Mouse (Mus musculus) CH12.LX (cell line): ENCODE data around the gene Rnf213. TPM values are rescaled to one million over a fixed set of nuclear protein-coding genes. Genes with fewer than 3 reads are reported as not detected.

ENCODE experiments used
- DNase-seq: peaks from one replicate; pipeline ENCODE4 v3.0.0-alpha.2; 2013; ENCODE audit errors: extremely low read depth
- H3K27ac ChIP-seq: 2 replicates; pipeline ENCODE4 v1.5.1; 2012; ENCODE audit warnings: low read depth, mild to moderate bottlenecking, control low read depth, moderate library complexity; ENCODE audit not compliant: insufficient read depth
- H3K27me3 ChIP-seq: replicated peaks from 2 replicates; pipeline ENCODE3; 2012; ENCODE audit warnings: inconsistent platforms
- H3K36me3 ChIP-seq, 2 experiments: replicated peaks in 1 of 2; 2 replicates each; pipeline versions ENCODE3 to v1.6.1; 2012; ENCODE audit warnings: inconsistent platforms in 1 of 2, low read length in 1 of 2, mild to moderate bottlenecking in 1 of 2, mixed read lengths in 1 of 2, moderate library complexity in 1 of 2; ENCODE audit not compliant: control insufficient read depth in 1 of 2, insufficient read depth in 1 of 2
- H3K4me1 ChIP-seq, 2 experiments: 2 replicates each; pipeline ENCODE4 v1.6.1; 2012; ENCODE audit warnings: inconsistent platforms in 1 of 2, moderate library complexity in 1 of 2; ENCODE audit not compliant: insufficient read depth in 2 of 2, control insufficient read depth in 1 of 2
- H3K4me2 ChIP-seq: 2 replicates; pipeline ENCODE4 v1.6.1; 2012; ENCODE audit warnings: low read depth, mild to moderate bottlenecking, control low read depth; ENCODE audit not compliant: poor library complexity, insufficient read depth, severe bottlenecking
- H3K4me3 ChIP-seq, 3 experiments: fragments of 150-350 bp in 1 of 3; sonication (generic) in 1 of 3; replicated peaks in 1 of 3; 2 replicates each; pipeline versions ENCODE3 to v1.5.1; 2011 to 2012; ENCODE audit warnings: low read depth in 2 of 3, low read length in 2 of 3, mild to moderate bottlenecking in 2 of 3, moderate library complexity in 2 of 3, control low read depth in 1 of 3, improper control_type of control experiment in 1 of 3, inconsistent platforms in 1 of 3, mixed read lengths in 1 of 3; ENCODE audit not compliant: poor library complexity in 1 of 3
- H3K79me2 ChIP-seq: replicated peaks from 2 replicates; pipeline ENCODE4 v1.6.1; 2012; ENCODE audit warnings: mild to moderate bottlenecking, moderate library complexity; ENCODE audit not compliant: control insufficient read depth, poor library complexity, insufficient read depth, severe bottlenecking; ENCODE audit errors: extremely low read depth
- H3K9ac ChIP-seq: 2 replicates; pipeline ENCODE4 v1.6.1; 2012; ENCODE audit warnings: low read depth, mild to moderate bottlenecking, control low read depth, moderate library complexity; ENCODE audit not compliant: insufficient read depth
- H3K9me3 ChIP-seq: replicated peaks from 2 replicates; pipeline ENCODE3; 2012; ENCODE audit warnings: low read length, inconsistent platforms, mixed read lengths
- CHD2 ChIP-seq: IDR thresholded peaks from 2 replicates; pipeline ENCODE4 v1.6.1; 2011; ENCODE audit warnings: low read length, improper control_type of control experiment
- CTCF ChIP-seq, 2 experiments: IDR thresholded peaks in 1 of 2; conservative IDR thresholded peaks in 1 of 2; 2 replicates each; pipeline ENCODE4 v1.5.1; 2011 to 2012; ENCODE audit warnings: low read depth in 2 of 2, low read length in 2 of 2, improper control_type of control experiment in 1 of 2, inconsistent platforms in 1 of 2, mild to moderate bottlenecking in 1 of 2, moderate library complexity in 1 of 2
- E2F4 ChIP-seq: IDR thresholded peaks from 2 replicates; pipeline ENCODE4 v1.6.1; 2011; ENCODE audit warnings: low read depth, low read length, improper control_type of control experiment; ENCODE audit not compliant: insufficient replicate concordance
- EP300 ChIP-seq: IDR thresholded peaks from 2 replicates; pipeline ENCODE4 v1.6.1; 2011; ENCODE audit warnings: low read length, improper control_type of control experiment
- ETS1 ChIP-seq: conservative IDR thresholded peaks from 2 replicates; pipeline ENCODE4 v1.6.1; 2012; ENCODE audit warnings: low read depth, mild to moderate bottlenecking, inconsistent platforms, low read length, improper control_type of control experiment, moderate library complexity
- GABPA ChIP-seq: IDR thresholded peaks from 2 replicates; pipeline ENCODE4 v1.6.1; 2012; ENCODE audit warnings: low read depth, low read length, improper control_type of control experiment, inconsistent platforms; ENCODE audit not compliant: insufficient replicate concordance
- HCFC1 ChIP-seq: IDR thresholded peaks from 2 replicates; pipeline ENCODE4 v1.6.1; 2012; ENCODE audit warnings: low read depth, mild to moderate bottlenecking, inconsistent platforms, low read length, improper control_type of control experiment
- JUND ChIP-seq: conservative IDR thresholded peaks from 2 replicates; pipeline ENCODE4 v1.6.1; 2011; ENCODE audit warnings: low read depth, low read length, improper control_type of control experiment
- MAFK ChIP-seq: IDR thresholded peaks from 2 replicates; pipeline ENCODE4 v1.6.1; 2011; ENCODE audit warnings: low read length, improper control_type of control experiment; ENCODE audit not compliant: insufficient replicate concordance
- MEF2A ChIP-seq: IDR thresholded peaks from 2 replicates; pipeline ENCODE4 v1.6.1; 2014; ENCODE audit warnings: low read depth, mild to moderate bottlenecking, inconsistent platforms, low read length, improper control_type of control experiment, borderline replicate concordance
- MXI1 ChIP-seq: IDR thresholded peaks from 2 replicates; pipeline ENCODE4 v1.6.1; 2011; ENCODE audit warnings: mild to moderate bottlenecking, low read depth, low read length, improper control_type of control experiment
- NELFE ChIP-seq: IDR thresholded peaks from 2 replicates; pipeline ENCODE4 v1.6.1; 2011; ENCODE audit warnings: low read depth, low read length, improper control_type of control experiment
- NRF1 ChIP-seq: IDR thresholded peaks from 2 replicates; pipeline ENCODE4 v1.6.1; 2014; ENCODE audit warnings: low read depth, mild to moderate bottlenecking, inconsistent platforms, low read length, improper control_type of control experiment, moderate library complexity
- POLR2A ChIP-seq: IDR thresholded peaks from 2 replicates; pipeline ENCODE4 v1.6.1; 2011; ENCODE audit warnings: low read depth, mild to moderate bottlenecking, improper control_type of control experiment, low read length
- RAD21 ChIP-seq: IDR thresholded peaks from 2 replicates; pipeline ENCODE4 v1.6.1; 2011; ENCODE audit warnings: low read depth, mild to moderate bottlenecking, low read length, improper control_type of control experiment, moderate library complexity
- SMC3 ChIP-seq: IDR thresholded peaks from 2 replicates; pipeline ENCODE4 v1.6.1; 2011; ENCODE audit warnings: low read depth, low read length, improper control_type of control experiment
- TBP ChIP-seq: conservative IDR thresholded peaks from 2 replicates; pipeline ENCODE4 v1.6.1; 2011; ENCODE audit warnings: low read depth, low read length, improper control_type of control experiment
- TCF12 ChIP-seq: IDR thresholded peaks from 2 replicates; pipeline ENCODE4 v1.6.1; 2014; ENCODE audit warnings: low read depth, mild to moderate bottlenecking, inconsistent platforms, low read length, improper control_type of control experiment
- UBTF ChIP-seq: IDR thresholded peaks from 2 replicates; pipeline ENCODE4 v1.6.1; 2012; ENCODE audit warnings: low read depth, mild to moderate bottlenecking, inconsistent platforms, low read length, improper control_type of control experiment, moderate library complexity
- ZKSCAN1 ChIP-seq: IDR thresholded peaks from 2 replicates; pipeline ENCODE4 v1.6.1; 2012; ENCODE audit warnings: low read depth, inconsistent platforms, low read length, improper control_type of control experiment, borderline replicate concordance
- dilution Hi-C: fragments of 300-500 bp; cut with MboI; formaldehyde crosslinking; loops from 2 replicates; pipeline ENCODE4 v1.14.3; 2020; ENCODE audit warnings: low sequenced_read_pairs; ENCODE audit not compliant: extremely low pct_unique_long_range_greater_than_20kb, extremely low pct_ligation_motif_present
- in situ Hi-C: fragments of 300-500 bp; cut with MboI; formaldehyde crosslinking; loops from 3 replicates; pipeline ENCODE4 v1.14.3; 2019; ENCODE audit warnings: low sequenced_read_pairs, low pct_ligation_motif_present, low pct_unique_long_range_greater_than_20kb, mixed read lengths
- polyA plus RNA-seq: library from polyadenylated mRNA; unstranded; fragments of >175 nt; gene quantifications from 2 replicates; pipeline ENCODE4 v1.2.1, GENCODE M21; 2012; ENCODE audit warnings: low read depth; ENCODE audit not compliant: insufficient read length
- total RNA-seq, 2 experiments: library from RNA; depleted of rRNA; stranded (reverse); fragments of 300-350 nt in 1 of 2; fragments of >200 nt in 1 of 2; gene quantifications; 2 replicates each; pipeline ENCODE4 v1.2.3; 2012 to 2014

The Rnf213 gene
- total and polyA plus RNA-seq, 3 experiments = 4.2 to 23.2 (median 11.2) TPM

DNA sequence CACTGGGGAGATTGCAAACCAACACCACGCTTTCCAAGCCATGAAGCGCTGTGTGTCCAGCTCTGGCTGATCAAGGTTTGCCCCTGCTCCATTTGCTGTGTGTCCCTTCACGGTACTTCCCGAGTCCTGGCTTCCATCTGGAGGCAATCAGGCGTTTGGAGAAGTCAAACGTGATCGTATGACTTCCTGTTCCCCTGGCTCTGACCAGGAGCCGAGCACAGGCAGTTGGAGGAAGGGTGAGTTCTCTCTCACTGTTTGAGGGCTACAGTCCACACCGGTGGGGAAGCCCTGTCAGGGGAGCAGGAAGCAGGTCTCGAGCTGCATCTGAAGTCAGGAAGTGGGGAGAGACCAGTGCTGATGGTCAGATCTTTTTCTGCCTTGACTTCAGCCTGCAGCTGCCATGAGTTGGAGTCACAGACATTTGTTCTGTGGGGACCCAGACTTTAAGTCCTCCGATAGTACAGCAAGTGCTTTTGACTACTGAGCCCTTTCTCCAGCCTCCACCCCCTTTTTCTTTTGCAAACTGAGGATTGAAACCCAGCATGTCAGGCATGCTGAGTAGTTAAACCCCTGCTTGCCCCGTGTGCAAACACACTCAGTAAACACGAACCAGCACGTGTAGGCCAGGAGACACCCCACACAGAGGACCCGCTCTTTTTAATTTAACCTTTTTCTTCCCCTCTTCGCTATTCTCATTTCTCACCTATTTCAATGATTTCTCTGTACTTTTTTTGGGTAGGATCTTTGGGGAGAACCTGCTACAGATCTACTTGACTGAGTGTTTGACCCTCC is 26.6 kb downstream of the Rnf213 start:
- H3K36me3 ChIP-seq = peaks cover 78 to 84% of the 10 kb centered on the region in 2 experiments
- H3K9me3 ChIP-seq = no peaks in the 10 kb centered on the region
- no peak overlapping the region for H3K9ac ChIP-seq
- no peaks in the 10 kb centered on the region for H3K79me2 ChIP-seq
- no peak for TF ChIP-seq E2F4
- TF ChIP-seq NRF1 = no peak
- no peak for TF ChIP-seq MEF2A
- no peak for TF ChIP-seq NELFE
- TF ChIP-seq CHD2 = no peak
- no peak for TF ChIP-seq HCFC1
- no peak for TF ChIP-seq MAFK
- no peak for TF ChIP-seq RAD21
- TF ChIP-seq TBP = no peak
- TF ChIP-seq GABPA = no peak
- TF ChIP-seq ETS1 = no peak
- no peak for TF ChIP-seq ZKSCAN1
- no peak for TF ChIP-seq CTCF (conservative IDR thresholded peaks at IDR 0.05 in 1 of 2, IDR thresholded peaks at IDR 0.05 in 1 of 2; ENCODE audit: low read depth in 2 of 2, low read length in 2 of 2)
- TF ChIP-seq EP300 = no peak
- TF ChIP-seq JUND = no peak
- TF ChIP-seq MXI1 = no peak
- no peak for TF ChIP-seq TCF12
- no peak for TF ChIP-seq SMC3
- H3K27ac ChIP-seq = no peak overlapping the region
- DNase-seq = no peak
- in situ Hi-C loops (loop anchor here (10.0 kb wide), 1 partner anchor 75 kb away; no protein-coding TSS in a partner anchor), dilution Hi-C loops (no loop called here)
- H3K27me3 ChIP-seq = no peaks in the 10 kb centered on the region
- H3K4me3 ChIP-seq = no peak overlapping the region
- H3K4me2 ChIP-seq = no peak overlapping the region
- H3K4me1 ChIP-seq = peaks cover 0 to 7% of the 10 kb centered on the region in 2 experiments; a peak in 2 of 4 replicates

DNA sequence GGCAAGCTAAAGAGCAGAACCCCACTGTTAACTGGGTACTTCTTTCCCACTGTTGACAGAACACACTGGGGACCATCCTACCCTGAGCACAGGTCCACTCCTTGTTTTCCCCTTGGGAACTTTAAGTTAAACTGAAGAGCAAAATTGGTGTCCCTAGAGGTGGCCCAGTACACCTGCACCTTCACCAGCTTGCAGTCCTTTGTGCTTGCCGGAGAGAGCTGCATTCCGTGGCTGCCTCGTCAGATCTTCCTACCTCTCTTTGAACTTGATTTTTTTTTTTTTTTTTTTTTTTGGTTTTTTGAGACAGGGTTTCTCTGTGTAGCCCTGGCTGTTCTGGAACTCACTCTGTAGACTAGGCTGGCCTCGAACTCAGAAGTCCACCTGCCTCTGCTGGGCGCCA is 27.5 kb downstream of the Rnf213 start:
- TF ChIP-seq TCF12 (no peak), NRF1 (no peak), MAFK (no peak), UBTF (no peak), POLR2A (no peak), MXI1 (no peak), MEF2A (no peak), ZKSCAN1 (no peak), NELFE (no peak), SMC3 (no peak)
- in situ Hi-C loops = no loop called here
- Histone ChIP-seq H3K4me2 (no peak overlapping the region), H3K27me3 (no peaks in the 10 kb centered on the region), H3K4me3 (no peak overlapping the region), H3K36me3 (peaks cover 79 to 83% of the 10 kb centered on the region in 2 experiments), H3K4me1 (peaks cover 0 to 7% of the 10 kb centered on the region in 2 experiments; a peak in 2 of 4 replicates), H3K79me2 (no peaks in the 10 kb centered on the region), H3K27ac (no peak overlapping the region), H3K9ac (no peak overlapping the region), H3K9me3 (no peaks in the 10 kb centered on the region)
- no peak for DNase-seq
- dilution Hi-C loops = no loop called here
